Mouse (Mus musculus) liver, embryonic 16.5 days (tissue): Measurements from ENCODE around the gene Bace1. TPM values are rescaled to one million over a fixed set of nuclear protein-coding genes. Genes with fewer than 3 reads are reported as not detected.

Source experiments
- ATAC-seq: fragments of 200-750 bp; cut with Nextera tagmentation; 2 replicates; pipeline ENCODE4 v1.8.0; 2017; ENCODE audit warnings: low read depth, mild to moderate bottlenecking, moderate number of reproducible peaks, moderate library complexity
- H3K27ac ChIP-seq: fragments of 300-500 bp; sonication (generic); 2 replicates; pipeline ENCODE4 v1.5.1; 2014; ENCODE audit warnings: mild to moderate bottlenecking, low read length
- H3K27me3 ChIP-seq: fragments of 300-500 bp; sonication (generic); 2 replicates; pipeline ENCODE4 v1.6.1; 2014; ENCODE audit warnings: low read depth, low read length, mixed read lengths; ENCODE audit not compliant: control insufficient read depth, insufficient read depth
- H3K36me3 ChIP-seq: fragments of 300-500 bp; sonication (generic); 2 replicates; pipeline ENCODE4 v1.6.1; 2014; ENCODE audit warnings: mild to moderate bottlenecking; ENCODE audit not compliant: control insufficient read depth, insufficient read depth
- H3K4me1 ChIP-seq: fragments of 300-500 bp; sonication (generic); 2 replicates; pipeline ENCODE4 v1.6.1; 2014; ENCODE audit warnings: low read depth, low read length, mixed read lengths; ENCODE audit not compliant: control insufficient read depth
- H3K4me2 ChIP-seq: fragments of 300-500 bp; sonication (generic); 2 replicates; pipeline ENCODE4 v1.6.1; 2014; ENCODE audit warnings: low read depth, low read length, mixed read lengths
- H3K4me3 ChIP-seq: fragments of 300-500 bp; sonication (generic); 2 replicates; pipeline ENCODE4 v1.5.1; 2014; ENCODE audit warnings: low read depth, mild to moderate bottlenecking, low read length
- H3K9ac ChIP-seq: fragments of 300-500 bp; sonication (generic); 2 replicates; pipeline ENCODE4 v1.6.1; 2014; ENCODE audit warnings: low read depth, low read length
- H3K9me3 ChIP-seq: fragments of 300-500 bp; sonication (generic); replicated peaks from 2 replicates; pipeline ENCODE4 v1.6.1; 2016; ENCODE audit warnings: low read length; ENCODE audit not compliant: control insufficient read depth
- WGBS: fragments of 180-500 bp; shearing (Covaris S2); extraction: QIAGEN DNeasy Blood & Tissue Kit; methylation state at CpG from one replicate; pipeline ENCODE4 v1.1.7; 2014; ENCODE audit not compliant: insufficient replicate concordance; 5-methylcytosine and 5-hydroxymethylcytosine counted together
- polyA plus RNA-seq: library from polyadenylated mRNA; unstranded; fragments of >200 nt; fragmentation: Nextera tagmentation; extraction: Ambion mirVana; gene quantifications from 2 replicates; pipeline ENCODE4 v1.2.1, GENCODE M21; 2015

Bace1 gene
- polyA plus RNA-seq, 1 experiment from 2014 or later, result 9.3 TPM

DNA sequence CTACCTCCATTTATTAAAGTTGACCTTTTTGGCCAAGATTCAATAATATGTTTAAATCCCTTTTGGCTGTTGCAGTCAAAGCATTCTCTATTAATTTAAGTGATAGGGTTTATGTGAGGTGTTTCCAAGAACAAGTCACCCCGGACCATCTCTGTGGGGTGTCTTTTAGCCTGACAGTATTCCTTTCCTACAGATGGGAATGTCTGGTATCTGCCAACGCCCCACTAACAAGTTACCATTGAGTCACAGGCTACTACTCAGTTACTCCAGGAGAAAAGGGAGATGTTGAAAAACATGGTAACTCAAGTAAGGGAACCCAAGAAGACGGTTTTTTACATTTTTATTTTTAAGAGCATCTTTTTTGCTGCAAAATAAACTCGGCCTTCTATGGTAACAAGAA, 66.8 kb downstream of the Bace1 start:
- H3K4me2 ChIP-seq, result peak overlapping the region; percentile 89
- no peaks in the 10 kb centered on the region for H3K27me3 ChIP-seq
- no peak for ATAC-seq
- peak overlapping the region; percentile 100 for H3K4me3 ChIP-seq
- no peak overlapping the region; the same call in 1 of the 2 replicates for H3K27ac ChIP-seq
- H3K4me1 ChIP-seq, result peaks cover 27% of the 10 kb centered on the region
- peaks cover 7% of the 10 kb centered on the region for H3K36me3 ChIP-seq
- no peaks in the 10 kb centered on the region for H3K9me3 ChIP-seq
- 60% methylated on average over 4 of the region's 4 CpGs for WGBS
- peak overlapping the region; percentile 100 for H3K9ac ChIP-seq

GRCm38 (mm10) chr9:45905811-45906237, 67.4 kb downstream of the Bace1 start:
- peak; percentile 15 for ATAC-seq
- H3K9me3 ChIP-seq, result no peaks in the 10 kb centered on the region
- WGBS, result under 1% methylated on average over 16 of the region's 27 CpGs

GRCm38 (mm10) chr9:45906355-45907077, 68.1 kb downstream of the Bace1 start, which contains the start of the genes Pcsk7 and Rnf214:
Gene Pcsk7 (plus strand): TSS chr9:45906497.
Gene Rnf214 (minus strand): TSS chr9:45906911.
- Histone ChIP-seq H3K9ac (peak within 1 kb of the TSS; percentile 100), H3K4me2 (peak within 1 kb of the TSS; percentile 89), H3K27ac (peak within 1 kb of the TSS; percentile 99), H3K36me3 (peaks cover 12% of the 10 kb centered on the region), H3K4me3 (peak within 1 kb of the TSS; percentile 100), H3K27me3 (no peaks in the 10 kb centered on the region), H3K4me1 (peaks cover 27% of the 10 kb centered on the region), H3K9me3 (no peaks in the 10 kb centered on the region)
- ATAC-seq, result peak; percentile 92
- WGBS, result under 1% methylated on average over 76 of the region's 80 CpGs

More at GRCm38 (mm10) chr9:45905811-45906237, 67.4 kb downstream of the Bace1 start:
- Histone ChIP-seq H3K27me3 (no peaks in the 10 kb centered on the region), H3K36me3 (peaks cover 12% of the 10 kb centered on the region), H3K4me1 (peaks cover 27% of the 10 kb centered on the region), H3K9ac (peak overlapping the region; percentile 100), H3K4me2 (peak overlapping the region; percentile 89), H3K4me3 (peak overlapping the region; percentile 100), H3K27ac (peak overlapping the region; percentile 99)

GRCm38 (mm10) chr9:45907078-45907428, 68.7 kb downstream of the Bace1 start:
- H3K27ac ChIP-seq, result peak overlapping the region; percentile 99
- ATAC-seq, result peak; percentile 28
- H3K4me1 ChIP-seq, result peaks cover 27% of the 10 kb centered on the region
- peak overlapping the region; percentile 100 for H3K4me3 ChIP-seq
- H3K27me3 ChIP-seq, result no peaks in the 10 kb centered on the region
- H3K9me3 ChIP-seq, result no peaks in the 10 kb centered on the region
- H3K4me2 ChIP-seq, result peak overlapping the region; percentile 89
- WGBS, result under 1% methylated on average over 19 of the region's 19 CpGs
- H3K9ac ChIP-seq, result peak overlapping the region; percentile 100
- H3K36me3 ChIP-seq, result peaks cover 12% of the 10 kb centered on the region

DNA sequence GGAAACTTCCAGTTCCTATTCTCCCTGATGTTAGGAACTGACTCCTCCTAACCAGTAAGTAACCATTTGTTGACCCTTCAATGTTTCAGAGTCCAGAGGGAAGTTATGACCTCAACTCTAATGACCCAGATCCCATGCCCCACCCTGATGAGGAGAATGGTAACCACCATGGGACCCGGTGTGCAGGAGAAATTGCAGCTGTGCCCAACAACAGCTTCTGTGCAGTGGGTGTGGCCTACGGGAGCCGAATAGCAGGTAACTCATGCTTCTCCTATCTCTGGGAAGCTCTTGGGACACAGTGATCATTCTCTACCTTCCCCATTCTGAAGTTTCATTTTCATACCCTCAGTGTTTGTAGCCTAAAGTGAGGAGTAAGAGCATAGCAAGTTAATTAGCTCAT, 72.6 kb downstream of the Bace1 start:
- no peak overlapping the region for H3K4me2 ChIP-seq
- H3K4me3 ChIP-seq, result no peak overlapping the region
- peaks cover 21% of the 10 kb centered on the region for H3K36me3 ChIP-seq
- no peaks in the 10 kb centered on the region for H3K9me3 ChIP-seq
- H3K27ac ChIP-seq, result no peak overlapping the region
- WGBS, result 79% methylated on average over 3 of the region's 3 CpGs
- peaks cover 13% of the 10 kb centered on the region for H3K4me1 ChIP-seq
- no peaks in the 10 kb centered on the region for H3K27me3 ChIP-seq
- no peak for ATAC-seq
- no peak overlapping the region for H3K9ac ChIP-seq

DNA sequence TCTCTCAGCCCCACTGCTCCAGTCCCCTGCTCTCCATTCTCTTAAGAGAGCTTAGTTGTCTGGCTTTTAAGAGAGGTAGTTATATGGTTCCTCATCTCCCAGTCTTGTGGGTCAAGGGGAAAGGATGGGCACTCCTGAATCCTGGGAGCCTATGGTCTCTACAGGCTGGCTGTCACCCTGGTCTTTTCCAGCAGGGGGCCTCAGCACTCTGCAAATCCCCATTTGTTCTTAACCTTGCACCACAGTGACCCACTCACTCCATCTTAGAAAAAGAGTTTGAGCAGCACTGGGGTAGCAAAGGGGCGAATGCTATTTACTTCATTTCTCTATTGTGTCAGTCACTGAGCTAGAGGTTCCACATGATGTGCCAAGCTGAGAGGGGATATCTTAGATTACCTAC, 73.3 kb downstream of the Bace1 start:
- H3K27me3 ChIP-seq, result no peaks in the 10 kb centered on the region
- ATAC-seq, result no peak
- H3K4me3 ChIP-seq, result no peak overlapping the region
- H3K4me2 ChIP-seq, result no peak overlapping the region
- no peak overlapping the region for H3K9ac ChIP-seq
- peaks cover 13% of the 10 kb centered on the region for H3K4me1 ChIP-seq
- H3K27ac ChIP-seq, result no peak overlapping the region
- H3K9me3 ChIP-seq, result no peaks in the 10 kb centered on the region
- H3K36me3 ChIP-seq, result peaks cover 24% of the 10 kb centered on the region
- 43% methylated on average over 1 of the region's 1 CpGs for WGBS

Other genes starting within 250 kb of the Bace1 start
- gene Cep164, start 9.9 kb upstream of the Bace1 start, polyA plus RNA-seq, result 5.3 and 5.4 TPM in 2 replicates
- gene Pcsk7, start 67.9 kb downstream of the Bace1 start, polyA plus RNA-seq, result 7.2 and 8.4 TPM in 2 replicates
- 15.0 and 16.0 TPM in 2 replicates for gene Rnf214, start 68.3 kb downstream of the Bace1 start, polyA plus RNA-seq
- gene Tagln, start 97.5 kb downstream of the Bace1 start, polyA plus RNA-seq, result 6.2 and 9.5 TPM in 2 replicates
- gene Sidt2, start 116.7 kb downstream of the Bace1 start, polyA plus RNA-seq, result 18.5 and 20.5 TPM in 2 replicates
- gene Pafah1b2, start 174.1 kb downstream of the Bace1 start, polyA plus RNA-seq, result 57.6 and 63.3 TPM in 2 replicates
- 1.6 and 1.7 TPM in 2 replicates for gene Sik3, start 174.2 kb downstream of the Bace1 start, polyA plus RNA-seq